Mouse (Mus musculus) limb, embryonic 15.5 days (tissue): Measurements from ENCODE around the gene Hspa12b. TPM values are rescaled to one million over a fixed set of nuclear protein-coding genes. Genes with fewer than 3 reads are reported as not detected.

Experiments used
- ATAC-seq: fragments of 200-750 bp; cut with Nextera tagmentation; 2 replicates; pipeline ENCODE4 v1.8.0; 2017; ENCODE audit warnings: low read depth, moderate TSS enrichment; ENCODE audit not compliant: insufficient number of reproducible peaks, low FRiP score, low TSS enrichment
- H3K27ac ChIP-seq: fragments of 300-500 bp; sonication (generic); 2 replicates; pipeline ENCODE4 v1.5.1; 2015; ENCODE audit warnings: moderate library complexity, mild to moderate bottlenecking, inconsistent platforms
- H3K27me3 ChIP-seq: fragments of 300-500 bp; sonication (generic); 2 replicates; pipeline ENCODE4 v1.6.1; 2015; ENCODE audit warnings: inconsistent platforms
- H3K36me3 ChIP-seq: fragments of 300-500 bp; sonication (generic); 2 replicates; pipeline ENCODE4 v1.6.1; 2015; ENCODE audit warnings: inconsistent platforms
- H3K4me1 ChIP-seq: fragments of 300-500 bp; sonication (generic); 2 replicates; pipeline ENCODE4 v1.6.1; 2015; ENCODE audit warnings: inconsistent platforms
- H3K4me2 ChIP-seq: fragments of 300-500 bp; sonication (generic); 2 replicates; pipeline ENCODE4 v1.6.1; 2015; ENCODE audit warnings: mild to moderate bottlenecking, inconsistent platforms
- H3K4me3 ChIP-seq: fragments of 300-500 bp; sonication (generic); 2 replicates; pipeline ENCODE4 v1.5.1; 2015; ENCODE audit warnings: mild to moderate bottlenecking, inconsistent platforms
- H3K9ac ChIP-seq: fragments of 300-500 bp; sonication (generic); 2 replicates; pipeline ENCODE4 v1.6.1; 2015; ENCODE audit warnings: inconsistent platforms
- H3K9me3 ChIP-seq: fragments of 300-500 bp; sonication (generic); 2 replicates; pipeline ENCODE4 v1.6.1; 2016; ENCODE audit warnings: inconsistent platforms
- WGBS: fragments of 180-500 bp; shearing (Covaris S2); methylation state at CpG from one replicate; pipeline ENCODE4 v1.1.7; 2015; 5-methylcytosine and 5-hydroxymethylcytosine counted together
- polyA plus RNA-seq: library from polyadenylated mRNA; unstranded; fragments of >200 nt; fragmentation: Nextera tagmentation; extraction: Ambion mirVana; gene quantifications from 2 replicates; pipeline ENCODE4 v1.2.1, GENCODE M21; 2015

The Hspa12b gene
- polyA plus RNA-seq, 1 experiment from 2014 or later, result 22.0 TPM

DNA sequence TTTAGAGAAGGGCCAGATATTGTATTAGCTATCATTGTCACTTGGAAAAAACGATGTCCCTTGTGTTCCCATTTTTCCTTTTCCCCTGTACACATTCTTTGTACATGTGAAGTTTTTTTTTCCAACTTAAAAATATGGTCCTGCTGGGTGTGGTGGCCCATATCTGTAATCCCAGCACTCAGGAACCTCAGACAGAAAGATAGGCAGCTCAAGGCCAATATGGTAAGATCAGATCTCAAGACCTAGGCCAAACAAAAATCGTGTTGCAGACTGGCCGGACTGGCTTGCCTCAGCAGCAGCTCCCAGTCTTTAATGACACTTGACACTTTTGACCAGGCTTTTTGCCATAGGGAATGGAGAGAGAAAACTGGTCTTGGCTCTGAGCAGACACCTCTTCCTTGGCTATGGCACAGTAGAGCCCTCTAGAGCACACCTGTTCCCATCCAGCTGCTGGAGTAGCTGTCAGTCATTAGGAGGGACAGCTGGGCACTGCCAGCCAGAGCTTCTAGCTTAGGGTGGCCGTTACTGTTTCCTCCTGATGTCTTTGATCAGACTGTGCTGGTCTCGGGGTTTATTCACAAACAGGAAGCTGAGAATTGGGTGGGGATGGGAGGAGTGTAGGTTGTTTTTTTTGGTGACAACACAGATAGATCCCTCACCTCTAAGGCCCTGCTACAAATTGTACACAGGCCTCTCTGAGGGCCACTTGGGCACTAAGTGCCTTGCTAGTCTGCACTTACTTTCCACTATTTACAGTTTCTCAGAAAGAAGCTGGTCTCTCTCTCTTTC is 62.6 kb downstream of the Hspa12b start:
- H3K36me3 ChIP-seq, result peaks cover 32% of the 10 kb centered on the region
- 45% methylated on average over 5 of the region's 5 CpGs for WGBS
- H3K9me3 ChIP-seq, result no peaks in the 10 kb centered on the region
- H3K4me3 ChIP-seq, result no peak overlapping the region
- no peak overlapping the region for H3K4me2 ChIP-seq
- no peak for ATAC-seq
- H3K27me3 ChIP-seq, result no peaks in the 10 kb centered on the region
- H3K4me1 ChIP-seq, result peaks cover 40% of the 10 kb centered on the region
- H3K9ac ChIP-seq, result no peak overlapping the region
- H3K27ac ChIP-seq, result peak overlapping the region; percentile 35; the same call in 1 of the 2 replicates

DNA sequence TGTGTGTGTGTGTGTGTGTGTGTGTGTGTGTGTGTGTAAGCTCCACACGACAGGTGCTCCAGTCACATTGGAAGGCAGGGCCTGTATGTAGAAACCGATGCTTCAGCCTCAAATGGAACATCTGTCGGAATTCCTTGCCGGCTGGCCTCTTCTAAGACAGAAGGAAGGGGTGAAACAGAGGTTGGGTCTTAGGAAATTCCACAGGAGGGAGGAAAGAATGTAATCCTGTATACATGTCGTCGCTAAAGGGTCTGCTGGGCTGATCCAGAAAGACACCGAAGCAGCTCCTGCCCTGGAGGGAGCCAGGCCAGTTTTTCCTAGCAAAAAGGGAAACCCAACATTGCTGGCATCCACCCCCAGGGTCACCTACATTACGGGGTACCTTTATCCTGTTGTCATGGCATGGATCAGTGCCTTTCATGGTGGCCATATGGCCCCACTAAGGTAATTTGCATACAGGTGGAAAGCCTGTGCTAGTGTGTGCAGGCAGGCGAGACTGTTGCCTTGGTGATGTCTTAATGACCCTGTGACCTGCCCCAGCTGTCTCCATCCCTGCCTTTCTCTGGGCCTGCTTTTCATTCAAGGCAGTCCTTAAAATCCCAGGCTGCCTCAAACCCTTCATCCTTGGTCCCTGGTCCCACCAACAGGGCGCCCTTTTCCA is 63.4 kb downstream of the Hspa12b start:
- H3K9ac ChIP-seq, result no peak overlapping the region
- H3K4me3 ChIP-seq, result no peak overlapping the region
- H3K4me1 ChIP-seq, result peaks cover 40% of the 10 kb centered on the region
- H3K9me3 ChIP-seq, result no peaks in the 10 kb centered on the region
- 32% methylated on average over 10 of the region's 10 CpGs for WGBS
- peaks cover 39% of the 10 kb centered on the region for H3K36me3 ChIP-seq
- no peaks in the 10 kb centered on the region for H3K27me3 ChIP-seq
- peak overlapping the region; percentile 24; the same call in 1 of the 2 replicates for H3K27ac ChIP-seq
- no peak for ATAC-seq
- no peak overlapping the region for H3K4me2 ChIP-seq

DNA sequence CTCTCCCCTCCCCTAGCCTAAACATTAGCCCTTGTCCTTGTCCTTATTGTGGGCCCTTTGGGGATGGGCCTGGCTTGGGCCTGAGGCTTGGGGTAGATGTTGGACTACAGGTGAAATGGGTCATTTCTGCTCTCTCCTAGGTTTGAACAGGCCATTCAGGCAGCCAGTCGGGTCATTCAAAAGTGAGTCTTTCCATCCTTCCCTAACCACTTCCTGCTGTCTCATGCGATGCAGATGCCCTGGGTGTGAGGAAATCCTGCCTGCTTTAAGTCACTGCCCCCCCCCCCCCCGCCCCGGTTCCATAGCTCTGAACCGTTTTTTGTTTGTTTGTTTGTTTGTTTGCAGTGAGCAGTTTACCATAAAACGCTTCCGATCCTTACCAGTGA is 63.9 kb downstream of the Hspa12b start:
- Histone ChIP-seq H3K4me1 (peaks cover 36% of the 10 kb centered on the region), H3K4me2 (no peak overlapping the region), H3K9me3 (no peaks in the 10 kb centered on the region), H3K4me3 (no peak overlapping the region), H3K9ac (no peak overlapping the region), H3K27ac (no peak overlapping the region), H3K27me3 (no peaks in the 10 kb centered on the region), H3K36me3 (peaks cover 42% of the 10 kb centered on the region)
- no peak for ATAC-seq
- WGBS, result 73% methylated on average over 7 of the region's 7 CpGs

Other genes with a start within 250 kb of the Hspa12b start
- 32.4 and 36.7 TPM in 2 replicates for gene 4930402H24Rik, start 220.9 kb upstream of the Hspa12b start, polyA plus RNA-seq
- 6.6 and 7.7 TPM in 2 replicates for gene Atrn, start 220.8 kb upstream of the Hspa12b start, polyA plus RNA-seq
- 29.5 and 31.8 TPM in 2 replicates for gene Gfra4, start 84.2 kb upstream of the Hspa12b start, polyA plus RNA-seq
- gene Adam33, start 63.5 kb upstream of the Hspa12b start, polyA plus RNA-seq, result 69.2 and 77.5 TPM in 2 replicates
- 0.58 and 0.61 TPM in 2 replicates for gene Siglec1, start 40.5 kb upstream of the Hspa12b start, polyA plus RNA-seq
- not detected in 2 replicates for gene Gm11037, start 6.2 kb downstream of the Hspa12b start, polyA plus RNA-seq
- gene 1700037H04Rik, start 32.8 kb downstream of the Hspa12b start, polyA plus RNA-seq, result 53.6 and 56.0 TPM in 2 replicates
- gene Cenpb, start 52.8 kb downstream of the Hspa12b start, polyA plus RNA-seq, result 9.6 and 12.0 TPM in 2 replicates
- 51.2 and 51.3 TPM in 2 replicates for gene Cdc25b, start 59.7 kb downstream of the Hspa12b start, polyA plus RNA-seq
- 5.3 and 6.1 TPM in 2 replicates for gene Spef1, start 60.0 kb downstream of the Hspa12b start, polyA plus RNA-seq
- gene Ap5s1, start 79.8 kb downstream of the Hspa12b start, polyA plus RNA-seq, result 26.7 and 27.8 TPM in 2 replicates
- 19.2 and 22.5 TPM in 2 replicates for gene Mavs, start 106.8 kb downstream of the Hspa12b start, polyA plus RNA-seq
- gene Pank2, start 135.2 kb downstream of the Hspa12b start, polyA plus RNA-seq, result 27.9 and 34.8 TPM in 2 replicates
- gene Rnf24, start 225.6 kb downstream of the Hspa12b start, polyA plus RNA-seq, result 7.3 and 7.5 TPM in 2 replicates